Mouse (Mus musculus) neural tube, embryonic 13.5 days (tissue): Measurements from ENCODE around the gene Echdc1. TPM values are rescaled to one million over a fixed set of nuclear protein-coding genes. Genes with fewer than 3 reads are reported as not detected.
"Not testable (repeated sequence)": the region's sequence is repeated elsewhere in the genome, so short reads cannot be mapped to it uniquely, and the experiment has no call there.

Source experiments
- ATAC-seq: fragments of 200-750 bp; cut with Nextera tagmentation; 2 replicates; pipeline ENCODE4 v1.8.0; 2017; ENCODE audit warnings: low read depth, mild to moderate bottlenecking, moderate TSS enrichment, moderate library complexity
- H3K27ac ChIP-seq: fragments of 300-500 bp; sonication (generic); replicated peaks from 2 replicates; pipeline ENCODE4 v1.5.1; 2015; ENCODE audit warnings: moderate library complexity, mild to moderate bottlenecking, inconsistent platforms
- H3K27me3 ChIP-seq: fragments of 300-500 bp; sonication (generic); 2 replicates; pipeline ENCODE4 v1.6.1; 2015; ENCODE audit warnings: mild to moderate bottlenecking, inconsistent platforms
- H3K36me3 ChIP-seq: fragments of 300-500 bp; sonication (generic); 2 replicates; pipeline ENCODE4 v1.6.1; 2015; ENCODE audit warnings: mild to moderate bottlenecking, inconsistent platforms
- H3K4me1 ChIP-seq: fragments of 300-500 bp; sonication (generic); replicated peaks from 2 replicates; pipeline ENCODE4 v1.6.1; 2015; ENCODE audit warnings: inconsistent platforms
- H3K4me2 ChIP-seq: fragments of 300-500 bp; sonication (generic); 2 replicates; pipeline ENCODE4 v1.6.1; 2015; ENCODE audit warnings: inconsistent platforms, mild to moderate bottlenecking, moderate library complexity
- H3K4me3 ChIP-seq: fragments of 300-500 bp; sonication (generic); 2 replicates; pipeline ENCODE4 v1.5.1; 2015; ENCODE audit warnings: mild to moderate bottlenecking, inconsistent platforms
- H3K9ac ChIP-seq: fragments of 300-500 bp; sonication (generic); 2 replicates; pipeline ENCODE4 v1.6.1; 2015; ENCODE audit warnings: moderate library complexity, mild to moderate bottlenecking, inconsistent platforms
- H3K9me3 ChIP-seq: fragments of 300-500 bp; sonication (generic); 2 replicates; pipeline ENCODE4 v1.6.1; 2016; ENCODE audit warnings: inconsistent platforms
- WGBS: fragments of 180-500 bp; shearing (Covaris S2); methylation state at CpG from one replicate; pipeline ENCODE4 v1.1.7; 2015; 5-methylcytosine and 5-hydroxymethylcytosine counted together
- polyA plus RNA-seq: library from polyadenylated mRNA; unstranded; fragments of >200 nt; fragmentation: Nextera tagmentation; extraction: Ambion mirVana; gene quantifications from 2 replicates; pipeline ENCODE4 v1.2.1, GENCODE M21; 2015

The Echdc1 gene
- polyA plus RNA-seq, 1 experiment from 2014 or later, result 26.7 TPM

- Histone ChIP-seq H3K9ac (no peak overlapping the region), H3K4me3 (no peak overlapping the region), H3K4me1 (peaks cover 29% of the 10 kb centered on the region), H3K4me2 (no peak overlapping the region), H3K36me3 (peaks cover 31% of the 10 kb centered on the region), H3K27me3 (no peaks in the 10 kb centered on the region), H3K27ac (no peak overlapping the region), H3K9me3 (no peaks in the 10 kb centered on the region)
- WGBS, result 89% methylated on average over 3 of the region's 3 CpGs
- no peak for ATAC-seq
Measured at GRCm38 (mm10) chr10:29352575-29352974, 39.6 kb downstream of the Echdc1 start.

GRCm38 (mm10) chr10:29354183-29354582 lies 41.2 kb downstream of the Echdc1 start:
- H3K36me3 ChIP-seq, result peaks cover 27% of the 10 kb centered on the region
- H3K9me3 ChIP-seq, result no peaks in the 10 kb centered on the region
- H3K27me3 ChIP-seq, result no peaks in the 10 kb centered on the region
- H3K4me2 ChIP-seq, result peak overlapping the region; percentile 22; the same call in 1 of the 2 replicates
- H3K27ac ChIP-seq, result 0 out of 2 replicates have a peak overlapping the region, but pooled peaks have one; percentile 43
- no peak overlapping the region for H3K4me3 ChIP-seq
- no peak overlapping the region for H3K9ac ChIP-seq
- peak; percentile 50 for ATAC-seq
- peaks cover 41% of the 10 kb centered on the region for H3K4me1 ChIP-seq
- 39% methylated on average over 7 of the region's 7 CpGs for WGBS

- ATAC-seq, result no peak; the same call in 1 of the 2 replicates
Measured at GRCm38 (mm10) chr10:29361095-29361463, 48.1 kb downstream of the Echdc1 start.

GRCm38 (mm10) chr10:29361464-29362196 lies 48.7 kb downstream of the Echdc1 start:
- H3K27me3 ChIP-seq, result no peaks in the 10 kb centered on the region
- H3K4me1 ChIP-seq, result peaks cover 42% of the 10 kb centered on the region
- peak overlapping the region; percentile 98 for H3K9ac ChIP-seq
- H3K4me2 ChIP-seq, result peak overlapping the region; percentile 83
- no peaks in the 10 kb centered on the region for H3K36me3 ChIP-seq
- H3K9me3 ChIP-seq, result no peaks in the 10 kb centered on the region
- peak overlapping the region; percentile 92 for H3K4me3 ChIP-seq
- ATAC-seq, result peak; percentile 97
- whole genome bisulfite sequencing, result under 1% methylated on average over 81 of the region's 100 CpGs
- peak overlapping the region; percentile 99 for H3K27ac ChIP-seq

More at GRCm38 (mm10) chr10:29361095-29361463, 48.1 kb downstream of the Echdc1 start:
- Histone ChIP-seq H3K4me3 (peak overlapping the region; percentile 92), H3K9me3 (no peaks in the 10 kb centered on the region), H3K4me2 (peak overlapping the region; percentile 83), H3K9ac (peak overlapping the region; percentile 98), H3K36me3 (no peaks in the 10 kb centered on the region), H3K4me1 (peaks cover 48% of the 10 kb centered on the region), H3K27me3 (no peaks in the 10 kb centered on the region), H3K27ac (peak overlapping the region; percentile 99)
- WGBS, result 2% methylated on average over 6 of the region's 6 CpGs

- Histone ChIP-seq H3K27ac (peak within 1 kb of the TSS; percentile 99), H3K36me3 (no peaks in the 10 kb centered on the region), H3K27me3 (no peaks in the 10 kb centered on the region), H3K9ac (peak within 1 kb of the TSS; percentile 98), H3K4me2 (peak within 1 kb of the TSS; percentile 83), H3K9me3 (no peaks in the 10 kb centered on the region), H3K4me3 (peak within 1 kb of the TSS; percentile 92), H3K4me1 (peaks cover 35% of the 10 kb centered on the region)
- no peak for ATAC-seq
- WGBS, result 8% methylated on average over 15 of the region's 15 CpGs
Measured at GRCm38 (mm10) chr10:29362197-29362900, 49.4 kb downstream of the Echdc1 start, which contains the start of gene Rnf146. Gene Rnf146 (minus strand): TSS chr10:29362442.

- Histone ChIP-seq H3K4me2 (no peak overlapping the region), H3K4me3 (no peak overlapping the region), H3K27ac (no peak overlapping the region), H3K36me3 (no peaks in the 10 kb centered on the region), H3K27me3 (no peaks in the 10 kb centered on the region), H3K9me3 (no peaks in the 10 kb centered on the region), H3K9ac (no peak overlapping the region), H3K4me1 (no peaks in the 10 kb centered on the region)
- WGBS, result 88% methylated on average over 5 of the region's 5 CpGs
- ATAC-seq, result no peak
Measured at GRCm38 (mm10) chr10:29374065-29374464, 61.1 kb downstream of the Echdc1 start.

- no peak overlapping the region for H3K27ac ChIP-seq
- no peaks in the 10 kb centered on the region for H3K36me3 ChIP-seq
- no peaks in the 10 kb centered on the region for H3K27me3 ChIP-seq
- H3K4me1 ChIP-seq, result no peaks in the 10 kb centered on the region
- no peak overlapping the region for H3K9ac ChIP-seq
- no peaks in the 10 kb centered on the region for H3K9me3 ChIP-seq
- no peak for ATAC-seq
- H3K4me3 ChIP-seq, result no peak overlapping the region
- H3K4me2 ChIP-seq, result no peak overlapping the region
- 84% methylated on average over 2 of the region's 2 CpGs for WGBS
Measured at GRCm38 (mm10) chr10:29381558-29381957, 68.6 kb downstream of the Echdc1 start.

GRCm38 (mm10) chr10:29394890-29395289 lies 81.9 kb downstream of the Echdc1 start:
- not testable (repeated sequence) for H3K9ac ChIP-seq, H3K4me2 ChIP-seq, H3K27ac ChIP-seq, H3K4me3 ChIP-seq, H3K36me3 ChIP-seq, H3K9me3 ChIP-seq, ATAC-seq, H3K27me3 ChIP-seq, H3K4me1 ChIP-seq
- 75% methylated on average over 2 of the region's 2 CpGs for WGBS

Other genes starting within 250 kb of the Echdc1 start
- 91.9 and 109 TPM in 2 replicates for gene Soga3, start 169.3 kb upstream of the Echdc1 start, polyA plus RNA-seq
- 13.0 and 14.8 TPM in 2 replicates for gene Gm49353, start 114.2 kb upstream of the Echdc1 start, polyA plus RNA-seq
- gene 9330159F19Rik, start 101.6 kb upstream of the Echdc1 start, polyA plus RNA-seq, result 24.5 and 26.1 TPM in 2 replicates
- gene Rnf146, start 49.3 kb downstream of the Echdc1 start, polyA plus RNA-seq, result 84.3 and 88.8 TPM in 2 replicates
- 2.7 and 3.6 TPM in 2 replicates for gene Rspo3, start 222.7 kb downstream of the Echdc1 start, polyA plus RNA-seq